12 mouse cellular contexts compared by ENCODE assay signal in the genomic region with DNA sequence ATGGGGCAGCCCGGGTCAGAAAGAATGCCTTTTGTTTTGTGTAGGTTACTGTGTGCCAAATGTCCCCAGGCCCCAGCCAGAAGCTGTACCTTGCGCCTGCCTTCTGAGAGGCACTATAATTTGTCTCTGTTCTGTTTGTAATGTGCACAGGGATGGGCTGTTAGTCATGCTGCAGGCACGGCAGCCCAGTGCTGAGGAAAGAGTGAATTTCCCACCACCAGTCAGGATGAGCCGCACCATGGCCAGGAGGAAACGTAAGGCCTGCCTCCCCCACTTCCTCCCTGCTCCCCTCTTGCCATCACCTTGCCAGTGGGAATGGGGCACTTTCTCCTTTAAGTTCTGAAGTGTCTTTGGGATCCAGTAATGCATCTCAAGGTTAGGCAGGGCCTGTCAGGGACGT.
A peak's percentile ranks its signal among the peaks of the same experiment; 100 is the strongest.
DNase-seq lines count a peak whose midpoint lies in the region; ATAC-seq and TF ChIP-seq lines count a peak whose summit lies in the region.
"Had no signal": no experiment of that assay in that cellular context is flagged by ENCODE, and none has a peak within 500 bp of the region (broad histone marks: within the 10 kb centered on the region; RNA-seq: fewer than 3 reads in every experiment).

No protein-coding gene starts in this region.

- H3K36me3 ChIP-seq in midbrain, embryonic 10.5 days: no peaks in the 10 kb centered on the region
- no peaks in the 10 kb centered on the region for H3K36me3 ChIP-seq in midbrain, embryonic 11.5 days (ENCODE audit: control insufficient read depth, insufficient read depth, low read length)
- H3K36me3 ChIP-seq in kidney, embryonic 16.5 days (ENCODE audit: insufficient read depth, low read length): no peaks in the 10 kb centered on the region
- H3K36me3 ChIP-seq: kidney, embryonic 15.5 days had no signal

- peaks cover 9% of the 10 kb centered on the region for H3K4me1 ChIP-seq in midbrain, embryonic 10.5 days
- H3K4me1 ChIP-seq in midbrain, embryonic 11.5 days (ENCODE audit: control insufficient read depth, insufficient read depth, low read length): no peaks in the 10 kb centered on the region
- peaks cover 24% of the 10 kb centered on the region for H3K4me1 ChIP-seq in olfactory bulb, adult 2 months (ENCODE audit: control insufficient read depth, insufficient read depth, low read length)
- no peaks in the 10 kb centered on the region; the same call in 1 of the 2 replicates for H3K4me1 ChIP-seq in kidney, embryonic 16.5 days (ENCODE audit: insufficient read depth, low read length)

- ATAC-seq in frontal cortex, adult (ENCODE audit: low TSS enrichment): 0 out of 2 replicates have a peak, but pooled peaks have one; percentile 12
- no peak for ATAC-seq in midbrain, embryonic 11.5 days (ENCODE audit: low FRiP score)
- no peak for ATAC-seq in inflammation-experienced regulatory T-cells, adult 6 months
- no peak for ATAC-seq in kidney, embryonic 16.5 days (ENCODE audit: low FRiP score, low TSS enrichment)
- ATAC-seq: Patski had no signal

- no peak for TF ChIP-seq CTCF in olfactory bulb, adult 2 months (IDR thresholded peaks at IDR 0.05; ENCODE audit: insufficient read depth, low read depth, low read length)

- DNase-seq in frontal cortex, postnatal 36 days (ENCODE audit: low spot score in 2 of 2): no peak
- DNase-seq in midbrain, embryonic 10.5 days (ENCODE audit: low spot score): no peak
- no peak for DNase-seq in midbrain, embryonic 11.5 days (ENCODE audit: low spot score, missing footprints)
- DNase-seq in brain, adult 2 months (ENCODE audit: low read depth, low spot score): peak; percentile 57
- DNase-seq: cerebellum, adult 8-10 months had no signal

- no peak overlapping the region for H3K4me3 ChIP-seq in midbrain, embryonic 10.5 days
- H3K4me3 ChIP-seq in midbrain, embryonic 11.5 days (ENCODE audit: low read depth, low read length): no peak overlapping the region
- H3K4me3 ChIP-seq in olfactory bulb, adult 2 months (ENCODE audit: insufficient read depth, low read depth, low read length): no peak overlapping the region
- no peak overlapping the region for H3K4me3 ChIP-seq in kidney, embryonic 16.5 days (ENCODE audit: low read length)
- H3K4me3 ChIP-seq: kidney, embryonic 15.5 days had no signal

- TF ChIP-seq POLR2A in olfactory bulb, adult 2 months (IDR thresholded peaks at IDR 0.05; ENCODE audit: insufficient read depth, low read depth, low read length): no peak

- H3K9me3 ChIP-seq in midbrain, embryonic 10.5 days (replicated peaks): no peaks in the 10 kb centered on the region
- H3K9me3 ChIP-seq in midbrain, embryonic 11.5 days (ENCODE audit: control insufficient read depth, low read length): no peaks in the 10 kb centered on the region
- no peaks in the 10 kb centered on the region for H3K9me3 ChIP-seq in kidney, embryonic 16.5 days (ENCODE audit: low read length)
- H3K9me3 ChIP-seq: kidney, embryonic 15.5 days had no signal

- H3K4me2 ChIP-seq in midbrain, embryonic 11.5 days: no peak overlapping the region
- H3K4me2 ChIP-seq in kidney, embryonic 16.5 days (replicated peaks; ENCODE audit: low read depth, low read length): no peak overlapping the region
- H3K4me2 ChIP-seq: kidney, embryonic 15.5 days had no signal

- WGBS in midbrain, embryonic 10.5 days: 78% methylated on average over 6 of the region's 6 CpGs
- whole genome bisulfite sequencing in midbrain, embryonic 11.5 days: 71% methylated on average over 6 of the region's 6 CpGs
- 28% methylated on average over 6 of the region's 6 CpGs for WGBS in olfactory bulb, adult 2 months
- WGBS in kidney, embryonic 16.5 days: 31% methylated on average over 6 of the region's 6 CpGs

- H3K27me3 ChIP-seq in midbrain, embryonic 10.5 days (ENCODE audit: low read depth, poor library complexity, severe bottlenecking): no peaks in the 10 kb centered on the region
- H3K27me3 ChIP-seq in midbrain, embryonic 11.5 days (ENCODE audit: control insufficient read depth, insufficient read depth, low read length): no peaks in the 10 kb centered on the region
- H3K27me3 ChIP-seq in kidney, embryonic 16.5 days (ENCODE audit: insufficient read depth, low read length): no peaks in the 10 kb centered on the region
- H3K27me3 ChIP-seq: kidney, embryonic 15.5 days; Patski had no signal

- H3K27ac ChIP-seq in midbrain, embryonic 10.5 days (replicated peaks): 0 out of 2 replicates have a peak overlapping the region, but pooled peaks have one; percentile 13
- H3K27ac ChIP-seq in midbrain, embryonic 11.5 days (ENCODE audit: low read depth, low read length): no peak overlapping the region
- H3K27ac ChIP-seq in olfactory bulb, adult 2 months (ENCODE audit: insufficient read depth, low read depth, low read length): peak overlapping the region; percentile 70
- H3K27ac ChIP-seq in kidney, embryonic 16.5 days (ENCODE audit: low read length): no peak overlapping the region
- H3K27ac ChIP-seq: kidney, embryonic 15.5 days; macrophage had no signal

- no peak overlapping the region for H3K9ac ChIP-seq in midbrain, embryonic 11.5 days (ENCODE audit: low read length)
- no peak overlapping the region for H3K9ac ChIP-seq in kidney, embryonic 16.5 days (replicated peaks; ENCODE audit: low read length)
- H3K9ac ChIP-seq: kidney, embryonic 15.5 days had no signal

Comparison
In these comparisons a context has a peak if more than half of its experiments do, and no peak if none do; other contexts are left out.
1. H3K27ac ChIP-seq: peak in midbrain, embryonic 10.5 days (single experiment) and olfactory bulb, adult 2 months (single experiment); none in midbrain, embryonic 11.5 days (single experiment) and kidney, embryonic 16.5 days (single experiment).